Mouse (Mus musculus): Measurements from ENCODE around the gene Mast4.

GRCm38 (mm10) chr13:102935788-102936187, 398.5 kb downstream of the Mast4 start:
- TF ChIP-seq CTCF (IDR thresholded peaks at IDR 0.05) (no peak), POLR2A (IDR thresholded peaks at IDR 0.05; ENCODE audit: insufficient read depth, low read depth, low read length) (no peak)

All from heart, adult 2 months (tissue).